Mouse (Mus musculus): ENCODE results near the gene Ift52.

Ift52 gene

DNA sequence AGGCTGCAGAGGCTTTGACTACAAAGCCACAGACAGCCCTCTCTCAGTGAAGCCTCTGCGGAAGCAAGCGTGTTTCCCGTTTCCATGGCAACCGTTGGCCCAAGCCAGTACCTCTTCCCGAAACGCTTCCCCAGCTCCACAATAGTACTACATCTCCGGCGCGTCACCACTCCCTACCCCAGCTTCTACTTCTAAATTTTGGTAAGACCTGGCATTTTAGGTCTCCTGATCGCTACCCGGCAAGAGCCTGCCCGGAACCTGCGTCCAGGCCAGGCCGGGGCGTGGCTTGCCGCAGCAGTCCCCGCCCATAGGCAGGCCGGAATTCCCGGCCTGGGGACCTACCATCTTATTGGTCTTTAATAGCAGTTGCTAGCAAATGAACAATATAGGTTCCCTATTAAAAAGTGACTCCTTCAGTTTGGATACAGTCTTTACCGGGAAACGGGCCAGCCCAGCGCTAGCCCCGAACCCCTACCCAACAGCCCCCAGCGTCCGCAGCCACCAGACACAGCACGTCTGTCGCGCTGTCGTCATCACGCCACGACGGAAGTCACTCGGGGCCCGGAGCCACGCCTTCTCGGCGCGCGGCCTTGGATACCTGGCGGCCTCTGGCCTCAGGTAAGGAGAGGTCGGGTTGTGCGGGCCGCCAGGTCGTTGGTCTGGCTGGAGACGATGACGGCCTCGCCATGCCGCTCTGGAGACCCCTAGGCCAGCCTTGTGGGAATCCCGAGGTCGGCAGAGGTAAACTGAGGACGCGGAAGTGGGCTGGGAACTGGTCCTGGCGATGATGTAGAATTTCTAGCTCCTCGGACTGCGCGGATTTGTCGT lies at the start of gene Ift52:
TSS of gene Ift52 (plus strand) at position 439 of the 828 bp plus-strand sequence.
- peak; percentile 88 for DNase-seq (ENCODE audit: low read depth, low spot score)

DNA sequence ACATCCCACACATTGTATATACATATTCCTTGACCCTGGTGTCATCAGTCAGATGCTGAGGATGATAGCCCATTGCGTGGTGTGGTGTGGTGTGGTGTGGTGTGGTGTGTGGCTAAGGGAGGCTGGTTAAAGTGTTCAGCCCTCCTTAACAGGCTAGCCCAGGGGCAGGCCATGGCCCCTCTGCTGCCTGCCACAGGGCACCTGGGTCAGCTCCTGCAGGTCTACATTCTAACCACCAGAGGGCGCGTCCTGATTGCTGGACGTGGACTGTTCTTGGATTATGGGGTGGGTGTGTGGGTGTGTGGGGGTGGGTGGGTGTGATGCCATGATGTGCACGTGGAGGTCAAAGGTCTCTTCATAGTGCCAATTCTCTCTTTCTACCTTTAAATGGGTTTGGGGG lies 48.8 kb upstream of the Ift52 start:
- peak; percentile 67 for DNase-seq (ENCODE audit: low read depth, low spot score)

DNA sequence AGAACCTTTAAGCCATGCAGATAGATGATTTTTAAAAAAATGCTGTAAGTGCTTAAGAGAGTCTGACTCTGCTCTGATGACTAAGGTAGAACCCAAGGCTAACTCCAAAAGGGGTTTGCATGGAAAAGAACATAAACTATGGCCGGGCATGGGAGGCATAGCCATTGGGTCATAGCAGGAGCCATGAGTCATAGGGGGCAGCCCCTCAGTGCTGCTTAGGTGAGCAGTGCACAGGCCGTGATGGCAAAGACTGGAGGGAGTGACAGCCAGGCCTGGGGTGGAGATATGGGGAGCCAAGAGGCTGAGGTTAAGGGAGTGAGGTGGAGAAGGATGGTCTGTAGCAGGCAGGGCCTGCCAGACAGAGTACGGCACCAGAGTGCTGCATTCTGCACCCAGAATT lies 48.1 kb upstream of the Ift52 start:
- peak; percentile 25 for DNase-seq (ENCODE audit: low read depth, low spot score)

- DNase-seq (ENCODE audit: low read depth, low spot score): no peak
Observed at GRCm38 (mm10) chr2:162970896-162971295, 46.3 kb upstream of the Ift52 start.

DNA sequence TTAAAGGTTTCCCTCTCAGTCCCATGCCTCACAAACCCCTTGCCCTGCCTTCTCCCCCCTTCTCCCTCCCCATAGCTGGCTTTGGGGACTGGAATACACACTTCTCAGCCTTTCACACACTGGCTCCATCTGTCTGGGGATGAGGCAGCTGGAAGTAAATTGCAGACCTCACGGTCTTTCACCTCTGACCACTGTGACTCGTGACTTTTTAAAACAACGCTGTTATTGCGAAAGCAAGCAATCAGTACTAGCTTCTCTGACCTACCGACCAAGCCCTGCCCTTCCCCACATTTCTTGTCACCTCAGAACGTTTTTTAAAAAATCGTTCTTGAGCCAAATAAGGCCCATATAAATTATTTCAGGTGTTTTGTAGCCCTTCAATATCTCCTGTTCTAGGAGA lies 44.4 kb upstream of the Ift52 start:
- peak; percentile 52 for DNase-seq (ENCODE audit: low read depth, low spot score)

DNA sequence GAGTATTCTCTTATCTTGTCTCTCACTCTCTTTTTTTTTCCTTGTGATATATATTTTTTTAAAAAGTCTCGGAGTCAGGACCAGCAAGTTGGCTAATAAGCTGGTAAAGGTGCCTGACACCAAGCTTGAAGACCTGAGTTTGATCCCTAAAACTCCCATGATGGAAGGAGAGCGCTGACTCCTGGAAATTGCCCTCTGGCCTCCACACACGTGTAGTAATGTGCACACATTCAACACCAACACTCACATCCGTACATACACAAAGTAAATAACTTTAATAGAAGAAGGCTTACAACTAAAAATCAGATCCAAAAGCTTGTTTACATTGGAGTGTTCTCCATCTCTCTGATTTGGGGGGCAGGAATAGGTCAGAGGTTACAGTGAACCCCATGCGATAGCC lies 43.9 kb upstream of the Ift52 start:
- DNase-seq (ENCODE audit: low read depth, low spot score): no peak

- peak; percentile 88 for DNase-seq (ENCODE audit: low read depth, low spot score)
Observed at GRCm38 (mm10) chr2:162973637-162974036, 43.5 kb upstream of the Ift52 start.

DNA sequence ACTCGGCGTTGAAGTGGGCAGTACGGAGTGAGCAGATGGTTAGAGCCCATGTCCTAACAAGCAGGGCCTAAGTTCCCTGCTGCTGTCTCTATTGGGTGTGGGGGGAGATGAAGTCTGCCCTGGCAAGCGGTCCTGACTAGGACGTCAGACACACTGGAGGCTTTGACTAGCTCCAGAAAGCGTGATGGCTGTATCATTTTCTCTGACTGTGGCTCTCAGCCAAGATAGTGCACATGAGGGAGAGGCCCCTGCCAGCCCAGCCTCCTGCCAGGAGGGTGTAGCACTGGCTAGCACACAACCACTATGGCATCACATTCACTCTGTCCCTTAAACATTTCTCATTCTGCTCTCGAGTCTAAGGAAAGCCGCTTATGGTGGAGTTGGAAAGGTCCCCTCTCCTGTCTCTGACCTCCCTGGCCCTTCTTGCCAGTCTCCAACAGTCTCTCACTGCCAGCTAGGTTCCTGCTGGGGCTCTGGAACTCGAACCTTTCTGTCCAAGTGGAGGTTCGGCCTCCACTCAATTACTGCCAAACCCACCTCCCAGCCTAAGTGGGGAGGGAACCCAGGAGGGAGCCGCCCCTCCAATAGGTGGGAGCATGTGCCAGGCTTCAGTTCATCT lies 41.9 kb upstream of the Ift52 start:
- DNase-seq (ENCODE audit: low read depth, low spot score): peak; percentile 49

DNA sequence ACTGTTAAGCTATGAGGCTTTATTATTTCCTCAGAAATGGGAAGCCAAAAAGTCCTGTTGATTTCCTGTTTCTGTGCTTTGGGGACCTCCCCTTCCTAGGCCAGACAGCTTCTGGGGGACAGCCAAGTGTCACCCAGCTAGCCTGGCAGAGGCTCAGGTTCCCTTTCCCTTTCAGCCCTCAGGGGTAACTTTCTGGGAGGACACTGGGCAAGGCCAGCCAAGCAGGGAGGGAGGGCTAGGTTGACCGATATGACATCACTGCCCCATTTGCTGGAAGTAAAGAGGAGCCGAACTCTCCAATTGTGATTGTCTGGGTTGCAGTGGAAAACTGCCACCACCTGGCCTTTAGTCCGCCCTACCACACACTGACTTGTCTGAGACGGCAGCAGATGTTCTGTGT lies 41.2 kb upstream of the Ift52 start:
- peak; percentile 46 for DNase-seq (ENCODE audit: low read depth, low spot score)

GRCm38 (mm10) chr2:162984381-162984780 lies 32.8 kb upstream of the Ift52 start:
- no peak for DNase-seq (ENCODE audit: low read depth, low spot score)

GRCm38 (mm10) chr2:162985923-162986322 lies 31.2 kb upstream of the Ift52 start:
- peak; percentile 78 for DNase-seq (ENCODE audit: low read depth, low spot score)

DNA sequence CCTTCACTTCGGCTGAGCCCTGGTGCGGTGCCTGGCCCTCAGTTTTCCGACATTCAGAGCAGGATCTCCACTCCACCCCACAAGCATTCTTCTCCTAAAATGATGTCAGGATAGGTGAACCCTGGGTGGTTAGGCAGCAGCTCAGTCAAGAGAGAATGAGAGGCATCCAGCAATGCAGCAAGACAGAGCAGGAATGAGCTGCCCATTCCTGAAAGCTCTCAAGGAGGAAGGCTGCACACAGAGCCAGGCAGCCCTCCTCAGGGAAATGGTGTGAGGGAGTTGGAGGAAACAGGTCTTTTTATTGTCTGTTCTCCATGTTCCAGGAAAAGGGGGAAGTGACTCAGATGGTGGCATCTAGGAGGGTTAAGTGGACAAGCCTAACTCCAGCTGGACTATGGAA lies 30.4 kb upstream of the Ift52 start:
- DNase-seq (ENCODE audit: low read depth, low spot score): peak; percentile 49

DNA sequence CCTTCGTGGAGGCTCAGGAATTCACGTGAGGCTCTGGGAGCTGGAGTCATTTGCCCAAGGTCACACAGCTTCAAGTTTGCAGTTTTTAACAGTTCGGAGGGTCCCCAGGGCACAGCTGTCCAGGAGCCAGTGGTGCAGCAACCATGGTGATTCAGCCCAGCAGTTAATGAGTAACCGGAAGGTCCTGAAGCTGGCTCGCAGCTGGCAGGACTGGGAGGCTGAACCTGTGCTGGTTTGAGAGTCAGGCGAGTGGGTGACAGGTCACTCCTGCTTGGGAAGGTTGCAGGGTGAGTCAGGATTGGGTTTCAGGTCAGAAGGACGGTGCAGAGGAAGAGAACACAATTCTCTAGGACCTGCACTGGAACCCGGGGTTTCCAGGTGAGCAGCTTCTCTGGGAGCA lies 29.9 kb upstream of the Ift52 start, which contains the start of gene Sgk2:
TSS of gene Sgk2 (plus strand) at position 113 of the 400 bp plus-strand sequence.
- DNase-seq (ENCODE audit: low read depth, low spot score): peak; percentile 70

GRCm38 (mm10) chr2:162988235-162988634 lies 28.9 kb upstream of the Ift52 start:
- no peak for DNase-seq (ENCODE audit: low read depth, low spot score)

- no peak for DNase-seq (ENCODE audit: low read depth, low spot score)
Observed at GRCm38 (mm10) chr2:162991394-162992083, 25.6 kb upstream of the Ift52 start.

DNA sequence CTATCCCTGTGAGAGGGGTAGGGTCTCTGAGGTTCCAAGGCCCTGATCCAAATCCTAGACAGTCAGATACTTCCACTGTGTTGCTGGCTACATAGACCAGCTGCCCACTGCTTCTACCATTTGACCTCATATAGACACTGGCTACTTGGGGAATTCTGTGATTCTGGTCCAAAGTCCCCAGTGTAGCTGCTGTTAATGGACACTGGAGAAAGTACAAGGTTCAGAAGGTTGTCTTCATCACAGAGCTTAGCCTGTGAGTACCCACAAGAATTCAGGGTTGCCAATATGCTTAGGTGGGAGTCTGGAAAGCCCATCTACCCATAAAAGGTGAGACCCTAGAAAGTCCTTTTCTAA lies 25.1 kb upstream of the Ift52 start:
- no peak for DNase-seq (ENCODE audit: low read depth, low spot score)

DNA sequence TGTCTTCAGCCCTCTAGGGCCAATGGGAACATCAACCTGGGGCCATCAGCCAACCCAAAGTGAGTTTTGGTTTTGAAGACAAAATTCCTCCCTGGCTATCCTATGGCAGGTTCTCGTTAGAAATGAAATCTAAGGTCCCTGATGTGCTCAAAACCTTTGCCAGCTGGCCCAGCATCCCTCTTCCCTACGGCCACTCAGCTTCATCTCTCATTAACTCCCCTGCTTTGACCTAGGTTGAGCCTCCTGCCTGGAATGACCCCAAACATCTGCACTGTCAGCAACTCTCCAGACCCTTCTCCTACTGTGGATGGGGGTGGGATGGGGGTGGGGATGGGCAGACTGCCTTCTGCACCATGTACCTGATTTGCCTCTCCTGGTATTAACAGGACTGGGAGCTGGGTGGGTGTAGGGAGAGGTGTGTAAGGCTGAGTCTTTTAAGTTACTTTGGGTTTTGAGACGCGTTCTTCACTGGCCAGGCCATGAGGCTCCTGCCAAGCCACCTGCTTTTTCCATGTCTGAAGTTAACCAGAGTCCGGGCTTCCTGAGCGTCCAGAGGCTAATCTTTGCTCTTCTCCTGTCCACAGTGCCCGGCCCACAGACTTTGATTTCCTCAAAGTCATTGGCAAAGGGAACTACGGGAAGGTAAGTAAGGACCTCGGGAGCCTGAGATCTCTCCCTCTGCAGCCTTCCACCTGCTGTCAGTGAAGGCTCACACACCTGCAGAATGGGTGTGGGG lies 23.1 kb upstream of the Ift52 start:
- DNase-seq (ENCODE audit: low read depth, low spot score): no peak

- DNase-seq (ENCODE audit: low read depth, low spot score): peak; percentile 68
Observed at GRCm38 (mm10) chr2:162998528-162999230, 18.5 kb upstream of the Ift52 start.

DNA sequence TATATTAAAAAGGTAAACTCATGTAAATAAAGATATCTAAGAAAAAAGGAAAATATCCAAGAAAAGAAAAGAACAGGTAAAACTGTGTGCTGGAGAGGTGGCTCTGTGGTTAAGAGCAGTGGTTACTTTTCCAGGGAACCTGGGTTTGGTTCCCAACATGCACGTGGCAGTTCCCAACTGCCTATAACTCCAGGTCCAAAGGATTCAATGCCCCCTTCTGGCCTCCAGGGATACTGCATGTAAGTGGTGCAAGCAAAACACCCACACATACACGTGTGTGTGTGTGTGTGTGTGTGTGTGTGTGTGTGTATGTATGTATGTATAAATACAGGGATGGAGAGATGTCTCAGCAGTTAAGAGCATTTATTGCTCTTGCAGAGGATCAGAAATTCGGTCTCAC lies 17.4 kb upstream of the Ift52 start:
- DNase-seq (ENCODE audit: low read depth, low spot score): peak; percentile 77

GRCm38 (mm10) chr2:163001071-163001470 lies 16.1 kb upstream of the Ift52 start:
- no peak for DNase-seq (ENCODE audit: low read depth, low spot score)

- no peak for DNase-seq (ENCODE audit: low read depth, low spot score)
Observed at GRCm38 (mm10) chr2:163007299-163007698, 9.9 kb upstream of the Ift52 start.

Data from 3T3-L1 (cell line).